Mouse (Mus musculus): ENCODE results near the gene Plekhg4. TPM values are rescaled to one million over a fixed set of nuclear protein-coding genes. Genes with fewer than 3 reads are reported as not detected.
A peak's percentile ranks its signal among the peaks of the same experiment; 100 is the strongest.

Gene Plekhg4
- polyA plus RNA-seq, 1 experiment from 2014 or later: 0.60 TPM

- H3K4me1 ChIP-seq (replicated peaks): peaks cover 15% of the 10 kb centered on the region
- H3K27me3 ChIP-seq: no peaks in the 10 kb centered on the region; the same call in 1 of the 2 replicates
- H3K36me3 ChIP-seq: peaks cover 8% of the 10 kb centered on the region; the same call in 1 of the 2 replicates
- no peak for ATAC-seq (ENCODE audit: low read depth)
- H3K27ac ChIP-seq (replicated peaks): no peak overlapping the region
- no peak overlapping the region for H3K4me3 ChIP-seq
- 84% methylated on average over 4 of the region's 4 CpGs for WGBS
- H3K9me3 ChIP-seq: no peaks in the 10 kb centered on the region
- no peak overlapping the region for H3K9ac ChIP-seq
- no peak overlapping the region for H3K4me2 ChIP-seq
Measured at GRCm38 (mm10) chr8:105354549-105354948, 18.5 kb upstream of the Plekhg4 start.

DNA sequence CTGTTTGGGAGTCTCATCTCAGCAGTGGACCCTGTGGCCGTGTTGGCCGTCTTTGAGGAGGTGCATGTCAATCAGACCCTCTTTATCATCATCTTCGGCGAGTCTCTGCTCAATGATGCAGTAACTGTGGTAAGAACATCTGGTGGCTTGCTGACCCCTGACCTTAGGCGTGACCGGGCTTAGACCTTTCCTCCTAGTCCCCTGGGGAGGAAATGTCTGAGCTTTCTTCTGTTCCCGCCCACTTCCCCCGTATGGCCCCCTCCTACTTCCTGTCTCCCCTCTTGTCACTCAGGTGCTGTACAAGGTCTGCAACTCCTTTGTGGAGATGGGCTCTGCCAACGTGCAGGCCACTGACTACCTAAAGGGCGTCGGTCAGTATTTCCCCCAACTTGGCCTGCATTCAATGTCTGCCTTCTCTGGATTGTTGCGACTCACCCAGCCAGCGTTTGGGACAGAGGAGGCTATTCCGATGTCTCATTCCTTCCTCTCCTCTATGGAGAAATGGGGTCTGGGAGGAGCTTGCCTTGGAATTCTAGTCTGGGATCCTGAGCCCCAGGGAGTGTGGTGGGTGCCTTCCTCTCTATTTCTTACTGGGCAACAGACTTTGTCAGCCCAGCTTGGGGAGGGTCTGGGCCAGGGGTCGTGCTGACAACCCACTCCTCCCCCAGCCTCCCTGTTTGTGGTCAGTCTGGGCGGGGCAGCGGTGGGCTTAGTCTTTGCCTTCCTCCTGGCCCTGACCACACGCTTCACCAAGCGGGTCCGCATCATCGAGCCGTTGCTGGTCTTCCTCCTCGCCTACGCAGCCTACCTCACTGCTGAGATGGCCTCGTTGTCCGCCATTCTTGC lies 17.7 kb upstream of the Plekhg4 start:
- Histone ChIP-seq H3K4me2 (no peak overlapping the region), H3K27me3 (no peaks in the 10 kb centered on the region; the same call in 1 of the 2 replicates), H3K9me3 (no peaks in the 10 kb centered on the region), H3K36me3 (peaks cover 8% of the 10 kb centered on the region; the same call in 1 of the 2 replicates), H3K9ac (no peak overlapping the region), H3K27ac (replicated peaks) (no peak overlapping the region), H3K4me1 (replicated peaks) (peaks cover 7% of the 10 kb centered on the region), H3K4me3 (no peak overlapping the region)
- no peak for ATAC-seq (ENCODE audit: low read depth)
- WGBS: 69% methylated on average over 26 of the region's 26 CpGs

DNA sequence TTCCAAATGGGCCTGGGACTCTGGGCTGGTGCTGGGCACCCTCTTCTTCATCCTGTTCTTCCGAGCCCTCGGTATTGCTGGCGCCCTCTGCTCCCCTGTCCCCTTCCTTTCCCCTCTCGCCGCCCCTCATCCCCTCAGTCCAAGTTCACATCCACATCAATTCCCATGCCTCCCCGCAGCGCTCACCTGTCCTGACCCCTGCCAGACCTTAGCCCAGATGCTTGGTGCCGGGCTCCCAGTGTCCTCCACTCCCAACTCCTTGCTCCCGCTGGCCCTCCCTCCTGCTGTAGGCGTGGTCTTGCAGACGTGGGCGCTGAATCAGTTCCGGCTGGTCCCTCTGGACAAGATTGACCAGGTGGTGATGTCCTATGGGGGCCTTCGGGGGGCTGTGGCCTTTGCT lies 16.4 kb upstream of the Plekhg4 start:
- H3K27me3 ChIP-seq: no peaks in the 10 kb centered on the region
- no peak for ATAC-seq (ENCODE audit: low read depth)
- H3K9ac ChIP-seq: no peak overlapping the region
- no peak overlapping the region for H3K4me2 ChIP-seq
- peaks cover 8% of the 10 kb centered on the region; the same call in 1 of the 2 replicates for H3K36me3 ChIP-seq
- H3K27ac ChIP-seq (replicated peaks): no peak overlapping the region
- no peak overlapping the region for H3K4me3 ChIP-seq
- no peaks in the 10 kb centered on the region for H3K9me3 ChIP-seq
- 91% methylated on average over 14 of the region's 14 CpGs for WGBS
- H3K4me1 ChIP-seq (replicated peaks): peaks cover 4% of the 10 kb centered on the region

DNA sequence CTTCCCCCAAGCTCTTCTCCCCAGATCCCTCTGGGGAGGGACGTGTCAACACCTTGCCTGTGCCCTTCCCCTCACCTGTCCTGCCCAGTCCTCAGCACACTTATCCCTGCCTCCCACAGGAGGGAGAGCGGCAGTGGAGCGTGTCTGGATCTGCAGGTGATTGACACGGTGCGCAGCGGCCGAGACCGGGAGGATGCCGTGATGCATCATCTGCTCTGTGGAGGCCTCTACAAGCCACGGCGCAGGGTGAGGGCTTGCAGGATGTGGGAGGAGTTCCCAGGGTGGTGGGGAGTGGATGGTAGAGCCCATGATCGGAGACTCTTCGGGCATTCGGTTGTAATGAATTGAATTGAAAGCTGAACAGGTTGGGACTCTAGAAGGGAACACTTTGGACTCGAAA lies 13.9 kb upstream of the Plekhg4 start:
- Histone ChIP-seq H3K9me3 (no peaks in the 10 kb centered on the region), H3K9ac (peak overlapping the region; percentile 34), H3K27ac (replicated peaks) (no peak overlapping the region), H3K4me3 (no peak overlapping the region), H3K4me1 (replicated peaks) (peaks cover 6% of the 10 kb centered on the region), H3K27me3 (no peaks in the 10 kb centered on the region), H3K4me2 (no peak overlapping the region), H3K36me3 (peaks cover 16% of the 10 kb centered on the region; the same call in 1 of the 2 replicates)
- WGBS: 75% methylated on average over 15 of the region's 15 CpGs
- ATAC-seq (ENCODE audit: low read depth): 0 out of 2 replicates have a peak, but pooled peaks have one; percentile 29

- peaks cover 6% of the 10 kb centered on the region for H3K4me1 ChIP-seq (replicated peaks)
- H3K27ac ChIP-seq (replicated peaks): no peak overlapping the region
- ATAC-seq (ENCODE audit: low read depth): 0 out of 2 replicates have a peak, but pooled peaks have one; percentile 16
- no peak overlapping the region for H3K4me2 ChIP-seq
- 45% methylated on average over 4 of the region's 4 CpGs for WGBS
- peak overlapping the region; percentile 34; the same call in 1 of the 2 replicates for H3K9ac ChIP-seq
- no peaks in the 10 kb centered on the region for H3K9me3 ChIP-seq
- H3K4me3 ChIP-seq: no peak overlapping the region
- H3K36me3 ChIP-seq: peaks cover 21% of the 10 kb centered on the region
- no peaks in the 10 kb centered on the region for H3K27me3 ChIP-seq
Measured at GRCm38 (mm10) chr8:105359646-105360045, 13.4 kb upstream of the Plekhg4 start.

DNA sequence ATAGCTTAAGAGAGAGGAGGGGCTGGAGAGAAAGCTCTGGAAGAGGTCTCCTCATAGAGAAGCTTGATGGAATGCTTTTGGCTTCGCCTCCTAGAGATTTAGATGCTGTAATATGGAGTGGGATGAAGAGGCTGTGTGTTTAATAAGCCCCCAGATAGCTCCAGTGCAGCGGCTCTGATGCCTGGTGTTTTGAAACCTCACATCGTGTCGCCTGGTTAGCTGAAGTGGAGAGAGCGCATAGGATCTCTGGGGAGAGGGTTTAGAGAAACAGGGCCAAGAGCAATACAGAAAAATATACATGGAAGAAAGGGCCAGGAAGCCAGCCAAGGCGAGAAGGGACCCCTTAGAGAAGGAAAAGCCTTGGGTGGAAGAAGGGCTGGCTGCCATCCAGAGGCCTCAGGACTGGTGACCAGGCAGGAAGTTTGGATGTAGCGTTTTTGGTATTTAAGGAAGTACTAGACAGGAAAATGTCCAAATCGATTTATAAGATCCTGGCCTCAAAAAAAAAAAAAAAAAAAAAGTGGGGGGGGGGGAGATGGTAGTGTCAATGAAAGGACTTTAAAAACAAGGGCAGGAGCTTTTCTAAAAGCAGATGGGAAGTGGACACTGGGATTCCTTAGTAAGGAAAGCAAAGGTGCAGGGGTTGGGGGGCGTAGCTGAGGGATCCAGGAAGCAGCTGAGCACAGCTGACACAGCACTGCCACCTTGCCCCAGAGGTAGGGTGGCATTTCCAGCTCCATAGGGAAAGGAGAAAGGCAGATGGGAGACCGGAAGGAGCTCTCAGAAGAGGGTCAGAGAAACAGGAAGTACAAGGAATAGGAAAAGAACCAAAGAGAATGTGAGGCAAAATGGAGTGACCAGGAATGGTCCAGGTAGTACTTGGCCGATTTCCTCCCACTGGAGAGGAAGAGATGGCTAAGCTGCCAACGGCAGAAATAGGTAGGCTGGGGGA lies 11.0 kb upstream of the Plekhg4 start:
- WGBS: 72% methylated on average over 12 of the region's 12 CpGs
- H3K4me2 ChIP-seq: no peak overlapping the region

DNA sequence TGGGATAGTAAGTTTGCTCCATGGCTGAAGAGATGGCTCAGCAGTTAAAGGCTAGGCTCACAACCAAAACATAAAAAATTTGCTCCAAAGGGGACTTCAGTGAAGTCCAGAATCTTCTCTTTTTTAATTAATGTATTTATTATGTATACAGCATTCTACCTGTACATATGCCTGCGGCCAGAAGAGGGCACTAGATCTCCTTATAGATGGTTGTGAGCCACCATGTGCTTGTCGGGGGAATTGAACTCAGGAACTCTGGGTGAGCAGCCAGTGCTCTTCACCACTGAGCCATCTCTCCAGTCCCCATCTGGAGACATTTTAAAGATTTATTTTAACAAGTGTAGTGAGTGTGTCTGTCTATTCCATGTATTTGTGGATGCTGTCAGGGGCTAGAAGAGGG lies 6.0 kb upstream of the Plekhg4 start:
- no peaks in the 10 kb centered on the region for H3K9me3 ChIP-seq
- H3K9ac ChIP-seq: no peak overlapping the region
- H3K27me3 ChIP-seq: no peaks in the 10 kb centered on the region
- no peak for ATAC-seq (ENCODE audit: low read depth)
- no peak overlapping the region for H3K4me2 ChIP-seq
- peaks cover 31% of the 10 kb centered on the region for H3K36me3 ChIP-seq
- H3K27ac ChIP-seq (replicated peaks): no peak overlapping the region
- no peak overlapping the region for H3K4me3 ChIP-seq
- 65% methylated on average over 2 of the region's 2 CpGs for WGBS
- no peaks in the 10 kb centered on the region for H3K4me1 ChIP-seq (replicated peaks)

More for the DNA sequence above, 11.0 kb upstream of the Plekhg4 start:
- no peak for ATAC-seq (ENCODE audit: low read depth)
- no peak overlapping the region for H3K9ac ChIP-seq
- H3K27me3 ChIP-seq: no peaks in the 10 kb centered on the region
- H3K4me1 ChIP-seq (replicated peaks): peaks cover 6% of the 10 kb centered on the region
- H3K9me3 ChIP-seq: no peaks in the 10 kb centered on the region
- H3K27ac ChIP-seq (replicated peaks): peak overlapping the region; percentile 49; the same call in 1 of the 2 replicates
- H3K4me3 ChIP-seq: no peak overlapping the region
- H3K36me3 ChIP-seq: peaks cover 25% of the 10 kb centered on the region; the same call in 1 of the 2 replicates

- Histone ChIP-seq H3K9me3 (no peaks in the 10 kb centered on the region), H3K27me3 (0 out of 2 replicates have a peak, but pooled peaks cover 3% of the 10 kb centered on the region), H3K4me3 (no peak overlapping the region), H3K36me3 (peaks cover 10% of the 10 kb centered on the region; the same call in 1 of the 2 replicates), H3K4me1 (replicated peaks) (peaks cover 7% of the 10 kb centered on the region), H3K27ac (replicated peaks) (no peak overlapping the region), H3K4me2 (no peak overlapping the region), H3K9ac (no peak overlapping the region)
- no peak for ATAC-seq (ENCODE audit: low read depth)
- WGBS: 81% methylated on average over 9 of the region's 9 CpGs
Measured at GRCm38 (mm10) chr8:105372473-105372872, 601 bp upstream of the Plekhg4 start.

DNA sequence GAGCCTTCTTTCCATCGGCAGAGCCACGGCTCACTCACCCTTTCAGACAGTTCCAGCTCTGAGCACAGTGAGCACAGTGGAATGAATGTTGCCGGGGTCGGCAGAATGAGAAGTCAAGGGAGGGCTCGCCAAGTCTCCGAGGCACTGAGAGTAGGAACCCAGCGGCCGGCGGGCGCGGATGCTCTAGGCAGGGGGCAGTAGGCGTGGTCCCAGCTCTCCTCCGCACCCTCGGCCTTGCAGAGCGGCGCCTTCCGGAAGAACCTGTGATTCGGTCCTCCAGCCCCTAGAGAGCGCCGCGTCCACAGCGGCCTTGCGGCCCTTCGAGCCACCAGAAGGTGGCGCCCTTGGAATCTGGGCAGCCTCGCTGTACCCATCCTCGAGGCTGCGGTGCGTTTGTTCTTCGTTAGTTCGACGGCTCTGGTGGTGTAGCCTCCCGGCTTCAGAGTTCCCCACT lies 1.5 kb downstream of the Plekhg4 start:
- no peaks in the 10 kb centered on the region for H3K9me3 ChIP-seq
- H3K27ac ChIP-seq (replicated peaks): no peak overlapping the region
- no peaks in the 10 kb centered on the region for H3K36me3 ChIP-seq
- WGBS: 30% methylated on average over 33 of the region's 33 CpGs
- peak overlapping the region; percentile 48 for H3K4me2 ChIP-seq
- peak; percentile 52; the same call in 1 of the 2 replicates for ATAC-seq (ENCODE audit: low read depth)
- H3K4me1 ChIP-seq (replicated peaks): peaks cover 19% of the 10 kb centered on the region
- H3K9ac ChIP-seq: peak overlapping the region; percentile 26; the same call in 1 of the 2 replicates
- H3K27me3 ChIP-seq: 0 out of 2 replicates have a peak, but pooled peaks cover 3% of the 10 kb centered on the region
- peak overlapping the region; percentile 17 for H3K4me3 ChIP-seq

DNA sequence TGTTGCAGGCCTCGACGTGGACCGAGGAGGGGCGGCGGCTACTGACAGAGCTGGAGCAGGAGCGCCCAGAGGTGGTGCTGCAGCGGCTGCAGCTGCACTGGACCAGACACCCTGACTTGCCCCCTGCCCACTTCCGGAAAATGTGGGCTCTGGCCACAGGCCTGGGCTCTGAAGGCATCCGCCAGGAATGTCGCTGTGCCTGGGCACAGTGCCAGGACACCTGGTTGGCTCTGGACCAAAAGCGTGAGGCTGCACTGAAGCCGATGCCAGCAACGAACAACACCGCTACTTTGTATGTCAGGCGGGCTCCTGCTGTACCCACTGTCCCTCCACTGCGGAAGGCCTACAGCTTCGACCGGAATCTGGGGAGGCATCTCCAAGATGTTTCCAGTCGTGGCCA lies 5.6 kb downstream of the Plekhg4 start:
- peaks cover 19% of the 10 kb centered on the region for H3K4me1 ChIP-seq (replicated peaks)
- 62% methylated on average over 19 of the region's 19 CpGs for WGBS
- no peak overlapping the region for H3K27ac ChIP-seq (replicated peaks)
- no peaks in the 10 kb centered on the region for H3K9me3 ChIP-seq
- no peak for ATAC-seq (ENCODE audit: low read depth)
- H3K36me3 ChIP-seq: no peaks in the 10 kb centered on the region
- H3K4me2 ChIP-seq: no peak overlapping the region
- no peak overlapping the region for H3K9ac ChIP-seq
- H3K4me3 ChIP-seq: no peak overlapping the region
- H3K27me3 ChIP-seq: 0 out of 2 replicates have a peak, but pooled peaks cover 3% of the 10 kb centered on the region

GRCm38 (mm10) chr8:105380308-105380707 lies 7.2 kb downstream of the Plekhg4 start:
- Histone ChIP-seq H3K4me1 (replicated peaks) (peaks cover 12% of the 10 kb centered on the region), H3K4me2 (no peak overlapping the region), H3K4me3 (no peak overlapping the region), H3K27me3 (no peaks in the 10 kb centered on the region), H3K36me3 (no peaks in the 10 kb centered on the region), H3K27ac (replicated peaks) (no peak overlapping the region), H3K9ac (no peak overlapping the region), H3K9me3 (no peaks in the 10 kb centered on the region)
- no peak for ATAC-seq (ENCODE audit: low read depth)
- WGBS: 86% methylated on average over 12 of the region's 12 CpGs
